Mouse (Mus musculus) stomach, embryonic 14.5 days (tissue): ENCODE results near the gene Mki67. TPM values are rescaled to one million over a fixed set of nuclear protein-coding genes. Genes with fewer than 3 reads are reported as not detected.

Source experiments
- ATAC-seq: fragments of 200-750 bp; cut with Nextera tagmentation; 2 replicates; pipeline ENCODE4 v1.8.0; 2017; ENCODE audit warnings: low read depth, moderate TSS enrichment; ENCODE audit not compliant: insufficient number of reproducible peaks, insufficient read depth, low FRiP score
- H3K27ac ChIP-seq: fragments of 300-500 bp; sonication (generic); 2 replicates; pipeline ENCODE4 v1.5.1; 2014; ENCODE audit warnings: mild to moderate bottlenecking, low read length, moderate library complexity, mixed read lengths
- H3K27me3 ChIP-seq: fragments of 300-500 bp; sonication (generic); 2 replicates; pipeline ENCODE4 v1.6.1; 2014; ENCODE audit warnings: low read length, control low read depth, mixed read lengths; ENCODE audit not compliant: control insufficient read depth, insufficient read depth
- H3K36me3 ChIP-seq: fragments of 300-500 bp; sonication (generic); 2 replicates; pipeline ENCODE4 v1.6.1; 2014; ENCODE audit warnings: mild to moderate bottlenecking, control low read depth, low read length, moderate library complexity, mixed read lengths; ENCODE audit not compliant: control insufficient read depth, insufficient read depth
- H3K4me1 ChIP-seq: fragments of 300-500 bp; sonication (generic); 2 replicates; pipeline ENCODE4 v1.6.1; 2014; ENCODE audit warnings: low read length, control low read depth, mixed read lengths; ENCODE audit not compliant: control insufficient read depth, insufficient read depth
- H3K4me2 ChIP-seq: fragments of 300-500 bp; sonication (generic); replicated peaks from 2 replicates; pipeline ENCODE4 v1.6.1; 2014; ENCODE audit warnings: low read depth, low read length, control low read depth
- H3K4me3 ChIP-seq: fragments of 300-500 bp; sonication (generic); 2 replicates; pipeline ENCODE4 v1.5.1; 2014; ENCODE audit warnings: low read depth, low read length, control low read depth
- H3K9ac ChIP-seq: fragments of 300-500 bp; sonication (generic); replicated peaks from 2 replicates; pipeline ENCODE4 v1.6.1; 2014; ENCODE audit warnings: low read depth, mild to moderate bottlenecking, control low read depth, low read length, moderate library complexity, mixed read lengths
- H3K9me3 ChIP-seq: fragments of 300-500 bp; sonication (generic); 2 replicates; pipeline ENCODE4 v1.6.1; 2016; ENCODE audit warnings: low read depth, low read length, control low read depth; ENCODE audit not compliant: control insufficient read depth
- WGBS: fragments of 180-500 bp; shearing (Covaris S2); extraction: QIAGEN DNeasy Blood & Tissue Kit; methylation state at CpG from one replicate; pipeline ENCODE4 v1.1.7; 2014; 5-methylcytosine and 5-hydroxymethylcytosine counted together
- polyA plus RNA-seq: library from polyadenylated mRNA; unstranded; fragments of >200 nt; fragmentation: Nextera tagmentation; extraction: Ambion mirVana; gene quantifications from 2 replicates; pipeline ENCODE4 v1.2.1, GENCODE M21; 2014

Gene Mki67
- polyA plus RNA-seq, 1 experiment from 2014 or later, result 66.4 TPM

GRCm38 (mm10) chr7:135668852-135669739, 47.1 kb downstream of the Mki67 start:
- H3K4me3 ChIP-seq, result no peak overlapping the region
- no peaks in the 10 kb centered on the region for H3K9me3 ChIP-seq
- no peaks in the 10 kb centered on the region for H3K4me1 ChIP-seq
- ATAC-seq, result no peak; the same call in 1 of the 2 replicates
- H3K4me2 ChIP-seq, result no peak overlapping the region
- no peaks in the 10 kb centered on the region for H3K36me3 ChIP-seq
- no peak overlapping the region for H3K9ac ChIP-seq
- WGBS, result 31% methylated on average over 16 of the region's 16 CpGs
- H3K27me3 ChIP-seq, result 0 out of 2 replicates have a peak, but pooled peaks cover 3% of the 10 kb centered on the region
- no peak overlapping the region for H3K27ac ChIP-seq

- ATAC-seq, result no peak
- 84% methylated on average over 2 of the region's 2 CpGs for WGBS
- Histone ChIP-seq H3K27me3 (0 out of 2 replicates have a peak, but pooled peaks cover 3% of the 10 kb centered on the region), H3K4me2 (no peak overlapping the region), H3K27ac (no peak overlapping the region), H3K36me3 (no peaks in the 10 kb centered on the region), H3K4me3 (no peak overlapping the region), H3K9me3 (no peaks in the 10 kb centered on the region), H3K4me1 (no peaks in the 10 kb centered on the region), H3K9ac (no peak overlapping the region)
These were observed 49.8 kb downstream of the Mki67 start for GRCm38 (mm10) chr7:135666314-135666713.

- Histone ChIP-seq H3K4me1 (no peaks in the 10 kb centered on the region), H3K4me3 (no peak overlapping the region), H3K9me3 (no peaks in the 10 kb centered on the region), H3K27ac (no peak overlapping the region), H3K9ac (no peak overlapping the region), H3K4me2 (no peak overlapping the region), H3K27me3 (0 out of 2 replicates have a peak, but pooled peaks cover 3% of the 10 kb centered on the region), H3K36me3 (no peaks in the 10 kb centered on the region)
- WGBS, result 79% methylated on average over 7 of the region's 7 CpGs
- no peak for ATAC-seq
These were observed 52.0 kb downstream of the Mki67 start for GRCm38 (mm10) chr7:135664211-135664610.

GRCm38 (mm10) chr7:135660314-135660713, 55.8 kb downstream of the Mki67 start:
- no peak overlapping the region for H3K9ac ChIP-seq
- H3K36me3 ChIP-seq, result no peaks in the 10 kb centered on the region
- no peak for ATAC-seq
- H3K27ac ChIP-seq, result no peak overlapping the region
- H3K27me3 ChIP-seq, result no peaks in the 10 kb centered on the region
- 0 out of 2 replicates have a peak, but pooled peaks cover 3% of the 10 kb centered on the region for H3K4me1 ChIP-seq
- no peak overlapping the region for H3K4me3 ChIP-seq
- H3K4me2 ChIP-seq, result no peak overlapping the region
- H3K9me3 ChIP-seq, result no peaks in the 10 kb centered on the region

- ATAC-seq, result no peak
- no peaks in the 10 kb centered on the region for H3K9me3 ChIP-seq
- no peak overlapping the region for H3K9ac ChIP-seq
- H3K27ac ChIP-seq, result no peak overlapping the region
- no peaks in the 10 kb centered on the region for H3K27me3 ChIP-seq
- 83% methylated on average over 5 of the region's 5 CpGs for WGBS
- no peak overlapping the region for H3K4me3 ChIP-seq
- no peak overlapping the region for H3K4me2 ChIP-seq
- H3K4me1 ChIP-seq, result 0 out of 2 replicates have a peak, but pooled peaks cover 3% of the 10 kb centered on the region
- H3K36me3 ChIP-seq, result no peaks in the 10 kb centered on the region
These were observed 56.7 kb downstream of the Mki67 start for GRCm38 (mm10) chr7:135659314-135659935.

- ATAC-seq, result no peak
- Histone ChIP-seq H3K4me1 (0 out of 2 replicates have a peak, but pooled peaks cover 3% of the 10 kb centered on the region), H3K27ac (no peak overlapping the region), H3K9ac (no peak overlapping the region), H3K4me3 (no peak overlapping the region), H3K9me3 (no peaks in the 10 kb centered on the region), H3K36me3 (no peaks in the 10 kb centered on the region), H3K4me2 (no peak overlapping the region), H3K27me3 (no peaks in the 10 kb centered on the region)
- WGBS, result 86% methylated on average over 7 of the region's 7 CpGs
These were observed 58.0 kb downstream of the Mki67 start for GRCm38 (mm10) chr7:135658150-135658549.

- WGBS, result 79% methylated on average over 4 of the region's 4 CpGs
- Histone ChIP-seq H3K4me3 (no peak overlapping the region), H3K27me3 (no peaks in the 10 kb centered on the region), H3K36me3 (no peaks in the 10 kb centered on the region), H3K9me3 (no peaks in the 10 kb centered on the region), H3K9ac (no peak overlapping the region), H3K4me1 (0 out of 2 replicates have a peak, but pooled peaks cover 3% of the 10 kb centered on the region), H3K4me2 (no peak overlapping the region), H3K27ac (no peak overlapping the region)
- ATAC-seq, result no peak
These were observed 61.0 kb downstream of the Mki67 start for GRCm38 (mm10) chr7:135655113-135655512.

- Histone ChIP-seq H3K4me2 (no peak overlapping the region), H3K9ac (no peak overlapping the region), H3K4me1 (0 out of 2 replicates have a peak, but pooled peaks cover 3% of the 10 kb centered on the region), H3K4me3 (no peak overlapping the region), H3K27ac (no peak overlapping the region), H3K9me3 (no peaks in the 10 kb centered on the region), H3K36me3 (no peaks in the 10 kb centered on the region), H3K27me3 (no peaks in the 10 kb centered on the region)
- no peak for ATAC-seq
- WGBS, result 92% methylated on average over 6 of the region's 6 CpGs
These were observed 61.9 kb downstream of the Mki67 start for GRCm38 (mm10) chr7:135654288-135654687.
